Mouse (Mus musculus) stomach, embryonic 14.5 days (tissue): Measurements from ENCODE around the gene Lef1. TPM values are rescaled to one million over a fixed set of nuclear protein-coding genes. Genes with fewer than 3 reads are reported as not detected.
A peak's percentile ranks its signal among the peaks of the same experiment; 100 is the strongest.

Experiments
- ATAC-seq: fragments of 200-750 bp; cut with Nextera tagmentation; 2 replicates; pipeline ENCODE4 v1.8.0; 2017; ENCODE audit warnings: low read depth, moderate TSS enrichment; ENCODE audit not compliant: insufficient number of reproducible peaks, insufficient read depth, low FRiP score
- H3K27ac ChIP-seq: fragments of 300-500 bp; sonication (generic); 2 replicates; pipeline ENCODE4 v1.5.1; 2014; ENCODE audit warnings: mild to moderate bottlenecking, low read length, moderate library complexity, mixed read lengths
- H3K27me3 ChIP-seq: fragments of 300-500 bp; sonication (generic); 2 replicates; pipeline ENCODE4 v1.6.1; 2014; ENCODE audit warnings: low read length, control low read depth, mixed read lengths; ENCODE audit not compliant: control insufficient read depth, insufficient read depth
- H3K36me3 ChIP-seq: fragments of 300-500 bp; sonication (generic); 2 replicates; pipeline ENCODE4 v1.6.1; 2014; ENCODE audit warnings: mild to moderate bottlenecking, control low read depth, low read length, moderate library complexity, mixed read lengths; ENCODE audit not compliant: control insufficient read depth, insufficient read depth
- H3K4me1 ChIP-seq: fragments of 300-500 bp; sonication (generic); 2 replicates; pipeline ENCODE4 v1.6.1; 2014; ENCODE audit warnings: low read length, control low read depth, mixed read lengths; ENCODE audit not compliant: control insufficient read depth, insufficient read depth
- H3K4me2 ChIP-seq: fragments of 300-500 bp; sonication (generic); replicated peaks from 2 replicates; pipeline ENCODE4 v1.6.1; 2014; ENCODE audit warnings: low read depth, low read length, control low read depth
- H3K4me3 ChIP-seq: fragments of 300-500 bp; sonication (generic); 2 replicates; pipeline ENCODE4 v1.5.1; 2014; ENCODE audit warnings: low read depth, low read length, control low read depth
- H3K9ac ChIP-seq: fragments of 300-500 bp; sonication (generic); replicated peaks from 2 replicates; pipeline ENCODE4 v1.6.1; 2014; ENCODE audit warnings: low read depth, mild to moderate bottlenecking, control low read depth, low read length, moderate library complexity, mixed read lengths
- H3K9me3 ChIP-seq: fragments of 300-500 bp; sonication (generic); 2 replicates; pipeline ENCODE4 v1.6.1; 2016; ENCODE audit warnings: low read depth, low read length, control low read depth; ENCODE audit not compliant: control insufficient read depth
- WGBS: fragments of 180-500 bp; shearing (Covaris S2); extraction: QIAGEN DNeasy Blood & Tissue Kit; methylation state at CpG from one replicate; pipeline ENCODE4 v1.1.7; 2014; 5-methylcytosine and 5-hydroxymethylcytosine counted together
- polyA plus RNA-seq: library from polyadenylated mRNA; unstranded; fragments of >200 nt; fragmentation: Nextera tagmentation; extraction: Ambion mirVana; gene quantifications from 2 replicates; pipeline ENCODE4 v1.2.1, GENCODE M21; 2014

The Lef1 gene
- polyA plus RNA-seq, 1 experiment from 2014 or later, result 1.3 TPM

DNA sequence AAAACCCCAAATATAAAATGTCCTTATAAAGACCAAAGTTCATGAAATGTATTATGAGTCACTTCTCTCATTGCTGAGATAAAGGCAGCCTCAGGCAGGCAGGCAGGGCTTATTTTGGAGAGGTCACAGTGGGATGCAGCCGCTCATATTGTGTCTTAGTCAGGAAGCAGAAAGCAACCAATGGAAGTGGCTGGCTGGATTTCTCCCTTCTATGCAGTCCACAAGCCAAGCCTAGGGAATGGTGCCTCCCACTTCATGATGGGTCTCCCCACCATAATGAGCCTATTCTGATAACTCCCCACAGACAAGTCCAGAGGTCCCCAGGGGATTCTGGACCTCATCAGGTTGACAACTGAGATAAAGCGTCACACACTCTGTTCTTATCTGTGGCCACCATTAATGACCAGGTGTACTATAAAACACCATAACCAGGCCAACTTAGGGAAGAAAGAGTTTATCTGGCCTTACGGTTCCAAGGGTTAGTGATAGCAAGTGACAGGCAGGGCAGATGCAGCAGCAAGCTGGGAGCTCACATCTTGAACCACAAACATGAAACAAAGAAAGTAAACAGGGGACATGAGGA is 145.2 kb downstream of the Lef1 start:
- H3K4me1 ChIP-seq, result no peaks in the 10 kb centered on the region
- H3K36me3 ChIP-seq, result no peaks in the 10 kb centered on the region
- 90% methylated on average over 3 of the region's 3 CpGs for WGBS
- H3K27ac ChIP-seq, result no peak overlapping the region
- ATAC-seq, result no peak
- no peak overlapping the region for H3K9ac ChIP-seq
- no peaks in the 10 kb centered on the region for H3K27me3 ChIP-seq
- H3K9me3 ChIP-seq, result no peaks in the 10 kb centered on the region
- no peak overlapping the region for H3K4me3 ChIP-seq
- no peak overlapping the region for H3K4me2 ChIP-seq

DNA sequence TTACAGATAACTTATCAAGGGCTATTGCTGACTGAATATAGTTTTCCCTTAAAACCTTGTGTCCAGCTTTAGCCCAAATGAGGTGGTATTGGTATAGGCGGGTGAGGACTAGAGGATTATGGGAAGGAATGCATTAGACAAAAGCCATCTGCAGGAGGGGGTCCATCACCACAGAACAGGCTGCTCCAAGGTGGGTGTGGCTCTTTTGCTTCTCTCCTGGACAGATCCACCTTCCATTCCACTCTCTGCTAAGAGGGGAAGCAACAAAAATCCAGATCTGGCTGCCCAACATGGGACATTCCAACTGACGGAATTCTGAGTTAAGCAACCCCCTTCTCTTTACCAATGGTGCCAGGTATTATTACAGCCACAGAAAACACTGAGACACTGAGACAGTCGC is 148.7 kb downstream of the Lef1 start:
- Histone ChIP-seq H3K36me3 (no peaks in the 10 kb centered on the region), H3K9ac (no peak overlapping the region), H3K4me1 (no peaks in the 10 kb centered on the region), H3K4me3 (no peak overlapping the region), H3K4me2 (no peak overlapping the region), H3K27ac (no peak overlapping the region), H3K9me3 (peaks cover 9% of the 10 kb centered on the region; the same call in 1 of the 2 replicates), H3K27me3 (no peaks in the 10 kb centered on the region)
- no peak for ATAC-seq
- 81% methylated on average over 3 of the region's 3 CpGs for WGBS

DNA sequence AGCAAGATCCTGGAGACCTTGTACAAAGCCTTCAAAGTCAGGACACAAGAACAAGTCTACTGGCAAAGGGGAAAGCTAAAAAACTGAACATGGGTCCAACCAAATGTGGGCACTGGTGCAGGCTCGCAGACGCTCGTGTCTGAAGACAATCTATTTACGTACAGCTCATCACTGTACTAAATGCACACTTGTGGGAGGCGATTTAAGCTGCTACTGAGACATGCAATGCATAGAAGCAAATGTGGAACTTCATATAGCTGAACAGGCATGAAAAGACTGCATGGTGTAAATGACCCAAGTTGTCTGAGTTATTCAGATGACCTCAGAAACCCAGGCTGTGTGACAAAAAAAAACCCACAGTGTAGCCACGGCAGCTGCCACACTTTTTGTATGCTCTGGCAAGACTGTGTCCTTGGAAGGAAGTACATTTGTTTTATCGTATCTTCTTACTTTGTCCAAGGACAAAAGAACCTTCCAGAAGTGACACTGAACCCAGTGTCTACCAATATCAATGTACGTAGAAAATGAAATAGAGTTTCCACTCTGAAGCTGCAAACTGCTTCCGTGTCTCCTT is 149.2 kb downstream of the Lef1 start:
- no peak overlapping the region for H3K9ac ChIP-seq
- H3K9me3 ChIP-seq, result peaks cover 9% of the 10 kb centered on the region; the same call in 1 of the 2 replicates
- no peak overlapping the region for H3K4me3 ChIP-seq
- H3K27ac ChIP-seq, result no peak overlapping the region
- WGBS, result 89% methylated on average over 9 of the region's 9 CpGs
- H3K4me2 ChIP-seq, result no peak overlapping the region
- no peaks in the 10 kb centered on the region; the same call in 1 of the 2 replicates for H3K36me3 ChIP-seq
- no peak for ATAC-seq
- no peaks in the 10 kb centered on the region for H3K4me1 ChIP-seq
- no peaks in the 10 kb centered on the region for H3K27me3 ChIP-seq

DNA sequence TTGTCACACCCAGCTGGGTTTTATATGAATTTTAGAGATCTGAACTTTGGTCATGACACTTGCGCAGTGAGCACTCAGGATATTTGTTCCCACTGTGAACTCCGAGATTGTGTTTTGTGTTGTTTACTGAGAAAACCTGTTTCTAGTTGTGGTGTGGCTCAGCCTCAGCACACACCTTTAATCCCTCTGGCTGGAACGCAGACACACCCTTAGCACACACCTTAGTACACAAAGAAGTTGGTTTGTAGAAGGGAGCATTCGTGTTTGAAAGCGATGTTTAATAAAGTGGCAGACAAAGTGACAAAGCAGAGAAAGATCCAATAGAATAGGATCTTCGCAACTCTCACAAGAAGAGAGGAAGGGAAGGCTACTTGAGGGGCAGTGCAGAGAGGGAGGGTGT is 150.1 kb downstream of the Lef1 start:
- Histone ChIP-seq H3K27me3 (no peaks in the 10 kb centered on the region), H3K27ac (no peak overlapping the region), H3K9ac (no peak overlapping the region), H3K9me3 (peaks cover 9% of the 10 kb centered on the region; the same call in 1 of the 2 replicates), H3K4me1 (no peaks in the 10 kb centered on the region), H3K36me3 (no peaks in the 10 kb centered on the region; the same call in 1 of the 2 replicates), H3K4me3 (no peak overlapping the region), H3K4me2 (no peak overlapping the region)
- ATAC-seq, result no peak
- WGBS, result 86% methylated on average over 6 of the region's 6 CpGs

DNA sequence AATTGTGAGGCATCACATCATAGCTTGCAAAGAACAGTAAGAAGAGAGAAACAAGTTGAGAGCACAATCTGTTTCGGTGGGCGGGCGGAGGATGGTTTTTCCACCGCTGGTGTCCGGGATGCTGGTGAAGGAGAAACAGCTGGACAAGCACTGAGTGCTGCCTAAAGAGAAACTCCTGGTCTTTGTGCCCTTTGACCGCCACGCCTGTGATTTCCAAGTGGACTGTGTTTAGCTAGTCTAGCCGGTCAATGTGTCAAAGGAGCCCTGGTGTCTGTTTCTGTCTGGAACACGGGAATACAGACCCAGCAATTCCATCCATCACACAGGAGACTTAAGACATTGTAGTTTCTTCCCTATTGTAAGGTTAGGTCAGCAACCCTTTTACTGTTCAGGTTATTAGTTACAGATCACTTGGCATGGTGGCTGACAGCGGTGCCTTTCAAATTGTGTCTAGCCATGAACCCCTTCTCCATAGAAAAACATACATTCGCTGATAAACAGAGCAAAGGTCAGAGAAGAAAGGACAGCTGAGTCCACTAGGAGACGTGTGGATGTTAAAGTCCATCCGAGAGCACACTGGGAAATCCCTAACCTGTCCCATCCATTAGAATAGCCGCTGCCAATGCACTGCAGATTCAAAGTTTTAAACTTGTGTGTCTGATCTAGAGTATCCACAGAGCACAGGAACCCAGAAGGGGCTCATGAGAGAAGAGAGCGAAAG is 153.7 kb downstream of the Lef1 start:
- 59% methylated on average over 15 of the region's 15 CpGs for WGBS
- ATAC-seq, result no peak
- H3K9me3 ChIP-seq, result peaks cover 9% of the 10 kb centered on the region; the same call in 1 of the 2 replicates
- no peak overlapping the region for H3K4me3 ChIP-seq
- H3K9ac ChIP-seq, result no peak overlapping the region
- no peak overlapping the region for H3K4me2 ChIP-seq
- no peaks in the 10 kb centered on the region for H3K27me3 ChIP-seq
- H3K27ac ChIP-seq, result no peak overlapping the region
- H3K36me3 ChIP-seq, result no peaks in the 10 kb centered on the region; the same call in 1 of the 2 replicates
- no peaks in the 10 kb centered on the region for H3K4me1 ChIP-seq

DNA sequence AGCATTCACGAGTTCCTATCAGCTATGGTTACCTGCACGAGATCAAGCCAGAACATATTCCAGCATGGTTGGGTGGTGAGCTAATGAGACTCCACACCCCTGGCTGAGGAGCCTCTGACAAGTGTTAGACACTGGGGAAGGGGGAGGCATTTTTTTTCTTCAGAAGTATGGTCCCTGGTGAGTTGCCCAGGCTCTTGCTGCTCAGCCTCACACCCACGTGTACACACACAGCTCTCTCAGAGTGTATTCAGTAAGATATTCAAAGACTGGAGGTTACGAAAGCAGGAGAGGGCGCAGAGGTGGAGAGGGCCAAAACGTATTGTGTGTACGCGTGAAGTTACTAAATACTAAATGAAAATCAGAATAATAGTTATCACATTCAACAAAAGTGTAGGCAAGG is 155.2 kb downstream of the Lef1 start:
- H3K27me3 ChIP-seq, result no peaks in the 10 kb centered on the region
- 87% methylated on average over 8 of the region's 8 CpGs for WGBS
- H3K9me3 ChIP-seq, result peaks cover 9% of the 10 kb centered on the region; the same call in 1 of the 2 replicates
- H3K4me2 ChIP-seq, result no peak overlapping the region
- H3K9ac ChIP-seq, result no peak overlapping the region
- H3K4me1 ChIP-seq, result peaks cover 9% of the 10 kb centered on the region; the same call in 1 of the 2 replicates
- no peaks in the 10 kb centered on the region; the same call in 1 of the 2 replicates for H3K36me3 ChIP-seq
- ATAC-seq, result no peak
- H3K4me3 ChIP-seq, result no peak overlapping the region
- H3K27ac ChIP-seq, result no peak overlapping the region

DNA sequence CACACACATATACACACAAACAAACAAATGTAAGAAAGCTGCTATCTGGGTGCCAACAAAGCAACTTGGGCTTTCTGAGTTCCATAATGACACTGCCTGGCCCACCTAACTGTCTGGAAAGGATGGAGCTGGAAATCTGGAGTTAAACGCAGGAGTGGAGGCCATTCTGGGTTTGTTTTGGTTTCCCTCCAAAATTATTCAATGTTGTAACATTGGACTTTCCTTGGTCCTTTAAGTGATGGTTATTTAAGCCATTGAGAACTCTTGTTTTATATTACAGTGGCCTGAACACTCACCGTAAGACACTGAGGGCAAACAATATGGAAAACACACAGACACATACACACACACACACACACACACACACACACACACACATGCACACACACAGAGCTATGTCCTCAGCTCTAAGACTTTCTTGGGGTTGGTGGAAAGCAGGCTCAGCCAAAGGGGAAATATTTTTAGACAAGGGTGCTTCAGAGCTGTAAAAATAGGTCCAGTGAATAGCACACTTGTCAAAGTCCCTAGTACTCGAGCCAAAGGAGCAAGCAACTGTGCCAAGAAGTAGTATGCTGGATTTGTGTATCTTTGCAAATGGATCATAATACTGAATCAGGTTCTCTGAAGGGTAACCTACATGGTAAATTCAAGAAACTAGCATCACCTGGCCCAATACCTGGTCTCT is 156.2 kb downstream of the Lef1 start:
- H3K4me3 ChIP-seq, result no peak overlapping the region
- no peaks in the 10 kb centered on the region for H3K27me3 ChIP-seq
- H3K9ac ChIP-seq, result no peak overlapping the region
- no peak overlapping the region for H3K27ac ChIP-seq
- peaks cover 10% of the 10 kb centered on the region; the same call in 1 of the 2 replicates for H3K4me1 ChIP-seq
- H3K9me3 ChIP-seq, result peaks cover 2% of the 10 kb centered on the region; the same call in 1 of the 2 replicates
- 79% methylated on average over 3 of the region's 3 CpGs for WGBS
- no peaks in the 10 kb centered on the region; the same call in 1 of the 2 replicates for H3K36me3 ChIP-seq
- no peak overlapping the region for H3K4me2 ChIP-seq
- ATAC-seq, result no peak

DNA sequence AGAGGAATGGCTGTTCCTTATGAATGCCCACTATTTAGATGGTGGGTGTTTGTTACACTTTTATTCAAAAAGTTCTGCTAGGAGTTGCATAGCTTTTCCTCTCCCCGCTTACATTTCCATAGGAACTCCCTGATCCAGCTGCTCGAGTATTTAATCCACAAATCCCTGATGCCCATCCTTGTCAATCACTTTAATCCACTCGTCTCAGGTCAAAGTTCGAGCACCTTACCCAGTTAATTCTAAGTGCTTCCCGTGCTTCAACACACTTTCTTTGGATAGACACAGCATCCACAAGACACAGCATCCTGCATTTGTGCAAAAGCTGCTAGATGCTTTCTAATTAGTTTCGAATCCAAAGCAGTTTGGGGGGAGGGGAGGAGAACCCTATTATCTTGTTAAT is 160.1 kb downstream of the Lef1 start:
- Histone ChIP-seq H3K4me3 (0 out of 2 replicates have a peak overlapping the region, but pooled peaks have one; percentile 8), H3K9ac (no peak overlapping the region), H3K27me3 (no peaks in the 10 kb centered on the region), H3K9me3 (no peaks in the 10 kb centered on the region), H3K27ac (no peak overlapping the region), H3K36me3 (no peaks in the 10 kb centered on the region), H3K4me2 (peak overlapping the region; percentile 64), H3K4me1 (peaks cover 10% of the 10 kb centered on the region; the same call in 1 of the 2 replicates)
- no peak for ATAC-seq
- 46% methylated on average over 6 of the region's 6 CpGs for WGBS
